Comparison of ENCODE assay signal across 9 mouse cellular contexts in the genomic region with DNA sequence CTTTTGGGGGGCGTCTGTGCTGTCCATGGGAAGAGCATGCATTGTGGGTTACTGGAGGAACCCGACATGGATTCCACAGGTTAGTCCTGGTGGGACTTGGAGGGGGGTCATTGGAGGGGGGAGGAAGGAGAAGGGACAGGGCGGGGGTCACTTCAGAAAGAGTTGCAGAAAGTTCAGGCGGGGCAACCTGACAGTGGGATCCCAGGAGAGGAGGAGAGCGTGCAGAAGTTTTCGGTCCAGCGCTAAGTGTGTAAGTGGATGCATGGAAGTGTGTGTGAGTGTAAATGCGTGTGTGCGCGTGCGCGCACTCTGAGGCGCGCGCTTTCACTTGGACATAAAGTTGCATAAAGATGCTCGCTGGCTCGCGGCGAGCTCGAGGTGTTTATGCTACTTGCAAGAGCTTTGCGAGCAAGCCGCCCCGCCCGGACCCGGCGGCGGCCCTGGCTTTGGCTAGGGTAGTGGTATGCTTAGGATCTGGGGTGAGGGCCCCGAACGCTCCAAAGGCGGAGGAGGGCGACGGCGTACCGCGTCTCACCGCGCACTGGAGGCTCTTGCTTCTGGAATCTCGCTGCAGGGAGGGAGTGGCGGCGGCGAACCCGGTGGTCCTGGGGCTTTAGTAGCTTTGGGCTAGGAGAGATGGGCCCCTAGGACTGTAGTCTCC. TPM values are rescaled to one million over a fixed set of nuclear protein-coding genes. Genes with fewer than 3 reads are reported as not detected.
DNase-seq lines count a peak whose midpoint lies in the region; ATAC-seq and TF ChIP-seq lines count a peak whose summit lies in the region.
"Had no signal": no experiment of that assay in that cellular context is flagged by ENCODE, and none has a peak within 500 bp of the region (broad histone marks: within the 10 kb centered on the region; RNA-seq: fewer than 3 reads in every experiment).

No protein-coding gene starts in this region.

- no peak for ATAC-seq in heart, embryonic 16.5 days (replicated peaks; ENCODE audit: extremely low read depth, insufficient read depth, low FRiP score)
- ATAC-seq in heart, postnatal 0 days (ENCODE audit: insufficient read depth, low read depth) = no peak

- no peak for TF ChIP-seq CTCF in brain, embryonic 14.5 days (IDR thresholded peaks at IDR 0.05; ENCODE audit: borderline replicate concordance, extremely low read depth, insufficient read depth, insufficient read length)
- no peak for TF ChIP-seq CTCF in heart, postnatal 0 days (IDR thresholded peaks at IDR 0.05; ENCODE audit: low read depth)

- H3K4me2 ChIP-seq in heart, embryonic 16.5 days (ENCODE audit: low read depth, low read length) = peak overlapping the region; percentile 53
- H3K4me2 ChIP-seq in heart, postnatal 0 days (ENCODE audit: low read depth, low read length) = peak overlapping the region; percentile 56

- H3K27me3 ChIP-seq in heart, embryonic 16.5 days (ENCODE audit: control insufficient read depth, insufficient read depth, low read length) = peaks cover 93% of the 10 kb centered on the region
- H3K27me3 ChIP-seq in heart, postnatal 0 days (ENCODE audit: control insufficient read depth, insufficient read depth, low read length) = peaks cover 97% of the 10 kb centered on the region
- H3K27me3 ChIP-seq in midbrain, embryonic 10.5 days (ENCODE audit: low read depth, poor library complexity, severe bottlenecking) = peaks cover 90% of the 10 kb centered on the region

- H3K9me3 ChIP-seq in heart, embryonic 16.5 days (replicated peaks; ENCODE audit: control insufficient read depth, low read length) = no peaks in the 10 kb centered on the region
- no peaks in the 10 kb centered on the region for H3K9me3 ChIP-seq in heart, postnatal 0 days (replicated peaks; ENCODE audit: control insufficient read depth, low read length)
- H3K9me3 ChIP-seq in midbrain, embryonic 10.5 days (replicated peaks) = no peaks in the 10 kb centered on the region

- no peak overlapping the region for H3K27ac ChIP-seq in heart, embryonic 16.5 days (ENCODE audit: low read length)
- H3K27ac ChIP-seq in heart, postnatal 0 days (ENCODE audit: low read depth) = no peak overlapping the region
- H3K27ac ChIP-seq in midbrain, embryonic 10.5 days (replicated peaks) = peak overlapping the region; percentile 97

- no peak overlapping the region for H3K9ac ChIP-seq in heart, embryonic 16.5 days (ENCODE audit: low read length)
- no peak overlapping the region for H3K9ac ChIP-seq in heart, postnatal 0 days (replicated peaks; ENCODE audit: low read depth, low read length)

- TF ChIP-seq EP300 in heart, postnatal 0 days (IDR thresholded peaks at IDR 0.05; ENCODE audit: low read depth) = no peak

- no peak for TF ChIP-seq POLR2A in brain, embryonic 14.5 days (IDR thresholded peaks at IDR 0.05; ENCODE audit: borderline replicate concordance, extremely low read depth, insufficient read depth, insufficient read length, poor library complexity, severe bottlenecking)

- H3K36me3 ChIP-seq in heart, embryonic 16.5 days (ENCODE audit: control insufficient read depth, insufficient read depth) = no peaks in the 10 kb centered on the region
- no peaks in the 10 kb centered on the region for H3K36me3 ChIP-seq in heart, postnatal 0 days (replicated peaks; ENCODE audit: control insufficient read depth, insufficient read depth, low read length)
- peaks cover 21% of the 10 kb centered on the region for H3K36me3 ChIP-seq in midbrain, embryonic 10.5 days

- H3K4me1 ChIP-seq in heart, embryonic 16.5 days (ENCODE audit: control insufficient read depth, insufficient read depth, low read length) = peaks cover 31% of the 10 kb centered on the region
- H3K4me1 ChIP-seq in heart, postnatal 0 days (ENCODE audit: control insufficient read depth, insufficient read depth) = peaks cover 25% of the 10 kb centered on the region
- peaks cover 82% of the 10 kb centered on the region for H3K4me1 ChIP-seq in midbrain, embryonic 10.5 days

- 1% methylated on average over 42 of the region's 42 CpGs for WGBS in heart, embryonic 16.5 days
- 2% methylated on average over 42 of the region's 42 CpGs for WGBS in heart, postnatal 0 days
- WGBS in midbrain, embryonic 10.5 days = under 1% methylated on average over 42 of the region's 42 CpGs

- H3K4me3 ChIP-seq in heart, embryonic 16.5 days (ENCODE audit: low read length) = peak overlapping the region; percentile 37
- H3K4me3 ChIP-seq in heart, postnatal 0 days (ENCODE audit: low read depth, low read length) = peak overlapping the region; percentile 38
- H3K4me3 ChIP-seq in midbrain, embryonic 10.5 days = peak overlapping the region; percentile 85

- DNase-seq in heart, postnatal 4 days = no peak
- DNase-seq in brain, embryonic 14.5 days (ENCODE audit: low read depth) = peak; percentile 85
- DNase-seq in heart, postnatal 0 days (ENCODE audit: low spot score) = no peak
- DNase-seq in midbrain, embryonic 10.5 days (ENCODE audit: low spot score) = peak; percentile 80
- DNase-seq in urinary bladder, adult 2 months (ENCODE audit: low spot score) = no peak
- DNase-seq in cerebellum, postnatal 36 days = no peak
- no peak for DNase-seq in frontal cortex, adult 2 months (ENCODE audit: extremely low spot score in 1 of 2, low spot score in 1 of 2)

RNA-seq across cellular contexts. Expression of gene Rfx4, which starts 0.7 kb away (rescaled TPM):
- 0.04 TPM in 1 of 2 replicates, not detected in the other for polyA plus RNA-seq in heart, embryonic 16.5 days (2015; fragmentation: Nextera tagmentation; extraction: Ambion mirVana)
- not detected for total RNA-seq in heart, postnatal 4 days (2021)
- 20.4 and 27.9 TPM in 2 replicates for polyA plus RNA-seq in brain, embryonic 14.5 days (2012; rRNA removed)
- not detected in 2 replicates for total RNA-seq in heart, postnatal 0 days (2014; rRNA removed; ENCODE audit: low replicate concordance)
- not detected in 2 replicates for polyA plus RNA-seq in heart, postnatal 0 days (2015; fragmentation: Nextera tagmentation; extraction: Ambion mirVana)
- polyA plus RNA-seq in midbrain, embryonic 10.5 days (2016; fragmentation: Nextera tagmentation; extraction: Ambion mirVana) = 61.8 and 70.6 TPM in 2 replicates
- polyA plus RNA-seq in urinary bladder, adult 2 months (2012; rRNA removed) = 0.06 TPM in 1 of 2 replicates, not detected in the other
- polyA plus RNA-seq in frontal cortex, adult 2 months (2012; rRNA removed) = 13.0 and 13.1 TPM in 2 replicates
- total RNA-seq: MEL had no signal

Comparison
In these comparisons a context has a peak if more than half of its experiments do, and no peak if none do; other contexts are left out.
1. DNase-seq: peak in brain, embryonic 14.5 days (single experiment) and midbrain, embryonic 10.5 days (single experiment); none in heart, postnatal 4 days (single experiment), heart, postnatal 0 days (single experiment), urinary bladder, adult 2 months (single experiment), cerebellum, postnatal 36 days (0 of 2) and frontal cortex, adult 2 months (0 of 2).
2. RNA of gene Rfx4, which starts 0.7 kb away (polyA plus RNA-seq): 61.8 to 70.6 TPM in midbrain, embryonic 10.5 days, 20.4 to 27.9 TPM in brain, embryonic 14.5 days and 13.0 to 13.1 TPM in frontal cortex, adult 2 months; 0.06 TPM in urinary bladder, adult 2 months, 0.04 TPM in heart, embryonic 16.5 days and not detected in heart, postnatal 0 days; every median in the first group is over 10 times any median in the second.
3. Peak in every context shown above with its lines, with median percentiles within 50 percentile points of each other: H3K4me3 ChIP-seq.